Mouse (Mus musculus): ENCODE data around the gene Thap12. TPM values are rescaled to one million over a fixed set of nuclear protein-coding genes. Genes with fewer than 3 reads are reported as not detected.

Gene Thap12
- polyA plus RNA-seq, 1 experiment from 2014 or later = 43.1 TPM

DNA sequence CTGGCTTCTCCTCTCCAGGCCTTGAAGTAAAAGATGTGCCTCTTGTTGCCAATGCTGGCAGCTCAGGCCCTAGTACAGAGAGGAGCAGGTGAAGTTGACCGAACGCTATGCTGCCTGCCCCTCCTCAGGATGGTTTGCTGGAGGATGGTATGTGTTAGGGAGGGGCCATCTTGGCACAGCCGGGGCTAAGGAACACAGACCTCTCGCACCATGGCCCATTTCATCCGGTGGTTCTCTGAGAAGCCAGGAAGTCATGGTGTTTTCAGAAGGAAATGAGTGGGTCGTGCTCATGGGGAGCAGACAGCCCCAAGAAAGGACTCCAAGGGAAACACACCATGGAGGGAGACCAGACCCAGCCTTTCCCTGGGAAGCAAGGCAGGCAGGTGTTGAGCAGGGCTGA lies 64.4 kb downstream of the Thap12 start:
- Histone ChIP-seq H3K9ac (replicated peaks) (no peak overlapping the region), H3K27me3 (replicated peaks) (0 out of 2 replicates have a peak, but pooled peaks cover 3% of the 10 kb centered on the region), H3K27ac (replicated peaks) (no peak overlapping the region), H3K9me3 (replicated peaks) (no peaks in the 10 kb centered on the region), H3K4me1 (peaks cover 11% of the 10 kb centered on the region), H3K4me3 (replicated peaks) (no peak overlapping the region), H3K4me2 (no peak overlapping the region), H3K36me3 (no peaks in the 10 kb centered on the region)
- no peak for ATAC-seq (ENCODE audit: low FRiP score)
- 75% methylated on average over 6 of the region's 6 CpGs for WGBS

Other genes with a start within 250 kb of the Thap12 start
- gene Lrrc32, start 213.8 kb upstream of the Thap12 start, polyA plus RNA-seq (2015; fragmentation: Nextera tagmentation; extraction: Ambion mirVana) = 3.1 and 5.5 TPM in 2 replicates
- 25.1 and 31.3 TPM in 2 replicates for gene Emsy, start 46.3 kb upstream of the Thap12 start, polyA plus RNA-seq (2015; fragmentation: Nextera tagmentation; extraction: Ambion mirVana)
- 1.9 and 2.5 TPM in 2 replicates for gene Wnt11, start 132.0 kb downstream of the Thap12 start, polyA plus RNA-seq (2015; fragmentation: Nextera tagmentation; extraction: Ambion mirVana)

All from neural tube, embryonic 15.5 days (tissue).